Mouse (Mus musculus): ENCODE results near the gene Avp.
A peak's percentile ranks its signal among the peaks of the same experiment; 100 is the strongest.
"Not testable (repeated sequence)": the region's sequence is repeated elsewhere in the genome, so short reads cannot be mapped to it uniquely, and the experiment has no call there.

Gene Avp

GRCm38 (mm10) chr2:130582552-130582951 is at the start of gene Avp:
Gene Avp (minus strand): TSS chr2:130582554.
- DNase-seq (ENCODE audit: extremely low read depth, low read depth, low spot score), result no peak

- DNase-seq (ENCODE audit: extremely low read depth, low read depth, low spot score), result peak; percentile 14
Observed at GRCm38 (mm10) chr2:130629839-130630203, 47.5 kb upstream of the Avp start, which contains the start of the genes Fastkd5 and Ubox5. Gene Fastkd5 (minus strand): TSS chr2:130630027. Gene Ubox5 (minus strand): TSS chr2:130630038.

DNA sequence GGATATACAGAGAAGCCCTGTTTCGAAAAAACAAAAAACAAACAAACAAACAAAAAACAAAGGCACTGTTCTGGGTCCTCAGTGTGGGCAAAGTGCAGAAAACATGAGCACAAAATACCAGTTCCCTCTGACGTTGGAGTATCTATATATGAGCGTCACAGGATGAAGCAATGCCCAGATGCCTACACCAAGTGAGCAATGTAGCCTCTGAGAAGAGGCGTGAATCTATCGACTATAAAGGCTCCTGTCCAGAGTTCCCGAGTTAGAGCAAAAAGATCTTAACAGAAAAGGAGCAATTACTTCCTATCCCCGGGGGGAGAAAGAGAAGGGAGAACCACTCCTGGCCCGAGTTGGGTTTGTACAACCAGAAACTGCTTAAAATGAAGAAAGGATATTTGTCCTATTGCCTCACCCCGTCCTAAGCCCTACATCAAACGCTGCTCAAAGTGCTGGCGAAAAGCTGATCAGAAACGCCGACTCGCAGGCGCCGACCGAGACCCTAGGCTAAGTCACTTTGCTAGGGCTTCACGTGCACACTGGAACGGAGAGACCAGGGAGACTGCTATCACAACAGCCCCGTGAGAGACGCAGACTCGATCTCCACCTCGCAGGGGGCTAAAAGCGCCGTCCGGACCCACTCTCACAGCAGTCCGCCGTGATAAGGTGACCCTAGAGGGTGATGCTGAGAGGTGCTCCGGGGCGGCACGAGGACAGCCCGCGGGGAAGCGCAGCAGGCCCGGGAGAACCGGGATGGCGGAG is 46.9 kb upstream of the Avp start:
- DNase-seq (ENCODE audit: extremely low read depth, low read depth, low spot score), result no peak

DNA sequence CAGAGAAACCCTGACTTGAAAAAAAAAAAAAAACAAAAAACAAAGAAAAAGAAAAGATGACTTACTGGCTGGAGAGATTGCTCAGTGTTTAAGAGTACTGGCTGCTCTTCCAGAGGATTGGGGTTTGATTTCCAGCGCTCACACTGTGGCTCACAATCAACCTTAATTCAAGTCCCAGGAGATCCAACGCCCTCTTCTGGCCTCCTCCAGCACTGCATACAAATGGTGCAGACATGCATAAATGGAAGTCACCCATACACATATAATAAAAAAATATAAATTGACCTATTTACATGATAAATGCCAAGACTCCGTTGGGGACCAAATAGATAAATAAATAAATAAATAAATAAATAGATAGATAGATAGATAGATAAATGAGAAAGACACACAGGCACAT is 46.1 kb upstream of the Avp start:
- no peak for DNase-seq (ENCODE audit: extremely low read depth, low read depth, low spot score)

GRCm38 (mm10) chr2:130618972-130619371 is 36.6 kb upstream of the Avp start:
- DNase-seq (ENCODE audit: extremely low read depth, low read depth, low spot score), result no peak

DNA sequence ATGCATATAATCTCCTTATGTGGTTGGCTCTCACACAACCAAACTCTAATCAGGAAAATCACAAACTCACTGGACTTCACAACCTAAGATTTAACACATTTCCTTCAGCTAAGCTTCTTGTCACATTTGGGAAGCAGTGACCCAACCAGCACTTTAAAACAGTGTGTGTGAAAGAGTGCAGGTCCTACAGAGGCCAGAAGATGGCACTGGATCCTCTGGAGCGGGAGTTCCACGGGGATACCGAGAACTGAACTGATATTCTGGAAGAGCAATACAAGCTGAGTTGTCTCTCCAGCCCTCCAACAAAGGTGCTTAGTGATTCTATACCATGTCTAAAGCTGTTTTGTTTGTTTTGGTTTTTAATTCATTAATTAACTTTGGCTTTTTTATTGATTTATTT is 30.7 kb upstream of the Avp start:
- DNase-seq (ENCODE audit: extremely low read depth, low read depth, low spot score), result no peak

- DNase-seq (ENCODE audit: extremely low read depth, low read depth, low spot score), result no peak
Observed at GRCm38 (mm10) chr2:130602195-130602594, 19.8 kb upstream of the Avp start.

DNA sequence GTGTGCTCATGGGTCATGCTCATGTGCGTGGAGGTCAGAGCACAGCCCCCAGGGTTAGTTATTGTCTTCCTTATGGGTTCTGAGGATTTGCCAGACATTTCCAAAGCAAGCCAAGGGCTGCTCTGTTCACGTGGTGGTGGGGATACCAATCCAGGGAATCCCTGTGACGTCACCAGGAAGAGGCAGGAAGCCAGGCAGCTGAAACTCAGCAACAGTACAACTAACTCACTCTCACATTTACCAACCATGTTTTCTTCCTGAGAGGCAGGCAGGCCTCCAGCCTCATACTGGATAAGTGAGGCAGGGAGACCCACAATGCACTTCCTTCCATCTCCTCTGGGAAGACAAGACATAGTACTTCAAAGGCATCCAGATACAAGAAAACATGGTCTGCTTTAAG is 16.0 kb upstream of the Avp start:
- DNase-seq (ENCODE audit: extremely low read depth, low read depth, low spot score), result no peak

DNA sequence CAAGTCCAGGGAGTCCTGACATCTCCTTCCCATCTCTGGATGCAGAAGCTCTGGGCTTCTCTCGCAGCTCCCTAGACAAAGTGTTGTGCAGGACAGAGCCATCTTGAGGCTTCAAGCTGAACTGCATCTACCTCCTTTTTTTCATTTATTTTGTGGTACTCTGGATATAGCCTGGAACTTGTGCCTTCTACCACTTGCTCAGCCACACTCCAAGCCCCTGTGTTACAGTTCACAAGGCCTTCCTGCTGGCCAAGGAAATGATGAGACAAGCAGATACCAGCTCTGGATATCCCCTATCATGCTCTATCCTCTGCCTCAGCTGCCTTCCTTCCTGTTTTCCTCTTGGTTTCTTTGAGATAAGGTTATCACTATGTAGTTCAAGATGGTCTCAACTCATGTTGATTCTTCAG is 15.3 kb upstream of the Avp start:
- no peak for DNase-seq (ENCODE audit: extremely low read depth, low read depth, low spot score)

DNA sequence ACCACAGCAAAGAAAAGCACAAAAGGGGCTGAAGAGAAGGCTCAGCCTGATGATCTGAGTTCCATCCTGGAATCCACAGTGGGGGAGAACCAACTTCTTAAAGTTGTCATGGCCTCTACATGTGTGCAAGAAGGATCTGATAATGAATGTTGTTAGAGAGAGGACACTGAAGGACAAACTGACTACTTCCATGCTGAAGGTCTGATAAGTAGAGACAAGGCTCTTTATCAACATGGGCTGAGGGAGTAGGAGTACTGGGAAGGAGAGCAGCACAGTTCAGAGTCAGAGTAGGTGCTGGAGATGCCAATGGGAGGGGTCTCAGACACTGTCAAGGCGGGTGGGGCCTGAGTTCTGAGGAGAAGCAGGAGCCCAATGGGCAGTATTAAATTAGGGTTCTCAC is 13.2 kb upstream of the Avp start:
- no peak for DNase-seq (ENCODE audit: extremely low read depth, low read depth, low spot score)

DNA sequence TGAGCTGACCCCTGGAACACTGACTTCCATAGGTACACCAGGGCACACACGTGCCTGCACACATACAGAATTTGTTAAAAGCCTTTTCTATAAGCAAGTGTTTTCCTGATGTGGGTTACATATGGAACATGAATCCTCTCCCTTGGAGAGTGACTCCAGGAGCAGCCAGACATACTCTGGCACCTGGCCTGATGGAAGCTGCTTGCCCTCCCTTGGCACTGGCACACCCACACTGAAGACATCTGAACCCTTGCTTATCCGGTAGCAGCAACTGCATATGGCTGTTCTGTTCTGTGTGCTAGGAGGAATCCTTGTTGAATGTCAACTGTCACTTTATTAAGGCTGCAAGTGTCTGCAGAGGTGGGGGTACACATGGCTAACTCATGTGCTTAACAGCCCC is 8.7 kb upstream of the Avp start:
- no peak for DNase-seq (ENCODE audit: extremely low read depth, low read depth, low spot score)

DNA sequence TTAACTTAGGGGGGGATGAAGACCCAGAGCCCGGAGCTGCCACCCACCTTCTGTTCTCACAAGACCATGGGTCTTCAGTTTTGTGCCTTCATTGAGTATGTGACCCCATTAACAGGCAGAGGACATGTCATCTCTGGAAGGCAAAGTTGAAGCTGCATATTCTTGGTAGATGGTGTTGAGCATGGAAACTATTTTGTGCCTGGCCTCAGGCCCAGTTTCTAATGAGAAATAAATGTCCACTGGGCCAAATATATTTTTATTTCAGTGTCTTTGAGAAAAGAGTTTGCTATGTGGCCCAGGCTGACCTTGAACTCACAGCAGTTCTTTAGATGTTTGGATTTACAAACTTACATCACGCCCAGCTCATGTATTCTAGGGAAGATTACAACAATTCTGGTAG is 7.4 kb upstream of the Avp start:
- DNase-seq (ENCODE audit: extremely low read depth, low read depth, low spot score), result no peak

GRCm38 (mm10) chr2:130589157-130589556 is 6.8 kb upstream of the Avp start:
- no peak for DNase-seq (ENCODE audit: extremely low read depth, low read depth, low spot score)

DNA sequence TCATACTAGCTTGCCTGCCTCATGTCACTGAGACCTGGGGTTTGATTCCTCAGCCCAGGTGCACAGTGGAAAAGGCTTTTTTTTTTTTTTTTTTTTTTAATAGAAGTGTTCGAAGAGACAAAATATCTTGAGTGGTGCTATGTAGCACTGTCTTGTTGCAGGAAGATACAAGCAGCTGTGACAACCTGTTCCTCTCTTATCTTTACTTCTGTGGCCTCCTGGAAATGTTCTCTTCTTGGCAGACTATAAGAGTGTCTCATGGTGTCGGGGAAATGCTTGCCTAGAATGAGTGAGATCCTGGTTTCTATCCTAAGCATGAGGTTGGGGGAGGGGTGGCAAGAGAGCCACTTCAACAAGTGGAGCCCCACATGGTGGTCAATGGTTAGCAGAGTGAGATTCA is 6.0 kb upstream of the Avp start:
- DNase-seq (ENCODE audit: extremely low read depth, low read depth, low spot score), result no peak

GRCm38 (mm10) chr2:130586016-130586415 is 3.7 kb upstream of the Avp start:
- DNase-seq (ENCODE audit: extremely low read depth, low read depth, low spot score), result no peak

- no peak for DNase-seq (ENCODE audit: extremely low read depth, low read depth, low spot score)
Observed at GRCm38 (mm10) chr2:130583902-130584560, 1.7 kb upstream of the Avp start.

- no peak for DNase-seq (ENCODE audit: extremely low read depth, low read depth, low spot score)
Observed at GRCm38 (mm10) chr2:130581201-130581600, 1.2 kb downstream of the Avp start.

- DNase-seq (ENCODE audit: extremely low read depth, low read depth, low spot score), result no peak
Observed at GRCm38 (mm10) chr2:130579791-130580190, 2.6 kb downstream of the Avp start.

DNA sequence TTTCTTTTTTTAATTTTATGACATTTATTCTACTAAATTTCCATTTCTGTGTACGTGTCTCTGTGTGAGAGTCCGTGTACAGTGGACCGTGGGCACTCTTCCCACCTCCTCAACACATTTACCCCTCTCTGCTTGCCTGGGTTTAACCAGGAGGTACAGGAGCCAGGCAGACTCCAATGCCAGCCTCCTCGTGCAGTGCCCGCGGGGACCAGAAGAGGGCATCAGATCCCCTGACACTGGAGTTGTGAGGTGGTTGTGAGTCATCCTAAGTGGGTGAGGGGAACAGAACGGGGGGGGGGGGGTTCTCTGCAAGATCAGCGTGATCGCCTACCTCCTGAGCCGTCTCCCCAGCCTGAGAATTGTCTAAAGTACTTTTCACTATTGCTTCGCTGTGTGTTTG is 4.2 kb downstream of the Avp start:
- DNase-seq (ENCODE audit: extremely low read depth, low read depth, low spot score), result no peak

- DNase-seq (ENCODE audit: extremely low read depth, low read depth, low spot score), result no peak
Observed at GRCm38 (mm10) chr2:130577632-130578031, 4.7 kb downstream of the Avp start.

- no peak for DNase-seq (ENCODE audit: extremely low read depth, low read depth, low spot score)
Observed at GRCm38 (mm10) chr2:130577021-130577420, 5.3 kb downstream of the Avp start.

DNA sequence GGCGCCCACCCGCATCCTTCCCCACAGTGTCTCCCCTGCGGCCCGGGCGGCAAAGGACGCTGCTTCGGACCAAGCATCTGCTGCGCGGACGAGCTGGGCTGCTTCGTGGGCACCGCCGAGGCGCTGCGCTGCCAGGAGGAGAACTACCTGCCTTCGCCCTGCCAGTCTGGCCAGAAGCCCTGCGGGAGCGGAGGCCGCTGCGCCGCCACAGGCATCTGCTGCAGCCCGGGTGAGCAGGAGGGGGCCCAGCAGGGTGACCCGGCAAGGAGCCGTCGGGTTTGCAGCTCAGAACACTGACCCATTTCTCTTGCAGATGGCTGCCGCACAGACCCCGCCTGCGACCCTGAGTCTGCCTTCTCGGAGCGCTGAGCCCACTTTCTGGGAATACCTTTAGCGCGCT is 5.8 kb downstream of the Avp start:
- DNase-seq (ENCODE audit: extremely low read depth, low read depth, low spot score), result not testable (repeated sequence)

DNA sequence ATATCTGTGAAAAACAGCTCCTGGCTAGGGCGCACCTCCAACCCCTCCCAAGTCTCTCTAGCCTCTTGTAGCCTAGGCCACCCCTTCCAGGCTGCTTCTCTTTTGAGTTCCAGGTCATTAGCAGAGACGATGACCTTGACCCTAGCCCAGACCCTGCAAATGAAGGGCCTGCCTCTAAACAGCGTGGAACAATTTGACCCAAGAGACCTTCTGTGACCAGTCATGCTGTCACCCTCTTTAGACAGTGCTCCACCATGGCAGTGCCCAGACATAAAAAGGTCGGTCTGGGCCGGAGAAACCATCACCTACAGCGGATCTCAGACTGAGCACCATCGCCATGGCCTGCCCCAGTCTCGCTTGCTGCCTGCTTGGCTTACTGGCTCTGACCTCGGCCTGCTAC is 6.5 kb downstream of the Avp start, which contains the start of gene Oxt:
TSS of gene Oxt (plus strand) at position 301 of the 400 bp plus-strand sequence.
- DNase-seq (ENCODE audit: extremely low read depth, low read depth, low spot score), result no peak
